Mouse (Mus musculus) liver, postnatal 0 days (tissue): ENCODE measurements around the gene Pacsin1.

ENCODE experiments used
- CTCF ChIP-seq: sonication (generic); IDR thresholded peaks from 2 replicates; pipeline ENCODE4 v1.5.1; 2016; ENCODE audit warnings: antibody characterized with exemption, low read depth
- EP300 ChIP-seq: IDR thresholded peaks from 2 replicates; pipeline ENCODE4 v1.6.1; 2016; ENCODE audit warnings: antibody characterized with exemption, low read depth, mild to moderate bottlenecking

DNA sequence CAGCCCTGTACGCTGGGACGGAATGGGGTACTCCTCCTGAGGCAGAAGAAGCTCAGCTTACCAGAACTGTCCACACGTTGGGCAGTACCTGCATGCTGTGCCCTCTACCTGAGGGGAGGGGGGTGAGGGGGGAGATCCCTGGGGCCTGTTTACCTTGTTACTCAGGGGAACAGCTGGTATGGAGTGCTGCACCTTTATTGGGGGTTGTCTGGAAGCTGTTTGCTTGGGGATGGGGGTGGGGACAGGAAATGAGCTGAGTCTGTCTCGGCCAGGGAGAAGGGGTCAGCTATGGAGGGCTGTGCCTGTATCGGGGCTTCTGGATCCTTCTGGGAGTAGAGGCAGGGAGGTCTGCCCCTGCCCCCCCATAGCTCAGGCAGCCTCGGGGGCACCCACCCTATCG is 71.2 kb downstream of the Pacsin1 start:
- no peak for TF ChIP-seq CTCF
- no peak for TF ChIP-seq EP300
